Mouse (Mus musculus) midbrain, embryonic 10.5 days (tissue): ENCODE results near the gene Rbbp5. TPM values are rescaled to one million over a fixed set of nuclear protein-coding genes. Genes with fewer than 3 reads are reported as not detected.
A peak's percentile ranks its signal among the peaks of the same experiment; 100 is the strongest.

ENCODE experiments used
- DNase-seq: peaks from one replicate; pipeline ENCODE4 v3.0.0-alpha.2; 2017; ENCODE audit warnings: low spot score
- H3K27ac ChIP-seq: fragments of 300-500 bp; sonication (generic); replicated peaks from 2 replicates; pipeline ENCODE4 v1.5.1; 2016; ENCODE audit warnings: mild to moderate bottlenecking
- H3K27me3 ChIP-seq: fragments of 300-500 bp; sonication (generic); 2 replicates; pipeline ENCODE4 v1.6.1; 2016; ENCODE audit warnings: low read depth, mild to moderate bottlenecking; ENCODE audit not compliant: poor library complexity, severe bottlenecking
- H3K36me3 ChIP-seq: fragments of 300-500 bp; sonication (generic); 2 replicates; pipeline ENCODE4 v1.6.1; 2016; ENCODE audit warnings: mild to moderate bottlenecking, moderate library complexity
- H3K4me1 ChIP-seq: fragments of 300-500 bp; sonication (generic); 2 replicates; pipeline ENCODE4 v1.6.1; 2016
- H3K4me3 ChIP-seq: fragments of 300-500 bp; sonication (generic); 2 replicates; pipeline ENCODE4 v1.5.1; 2016; ENCODE audit warnings: mild to moderate bottlenecking, moderate library complexity
- H3K9me3 ChIP-seq: fragments of 300-500 bp; sonication (generic); replicated peaks from 2 replicates; pipeline ENCODE4 v1.6.1; 2016; ENCODE audit warnings: mild to moderate bottlenecking
- WGBS: fragments of 180-500 bp; shearing (Covaris S2); methylation state at CpG from one replicate; pipeline ENCODE4 v1.1.7; 2016; 5-methylcytosine and 5-hydroxymethylcytosine counted together
- polyA plus RNA-seq: library from polyadenylated mRNA; unstranded; fragments of >200 nt; fragmentation: Nextera tagmentation; extraction: Ambion mirVana; gene quantifications from 2 replicates; pipeline ENCODE4 v1.2.1, GENCODE M21; 2016

Gene Rbbp5
- polyA plus RNA-seq, result 57.3 and 59.6 TPM in 2 replicates

DNA sequence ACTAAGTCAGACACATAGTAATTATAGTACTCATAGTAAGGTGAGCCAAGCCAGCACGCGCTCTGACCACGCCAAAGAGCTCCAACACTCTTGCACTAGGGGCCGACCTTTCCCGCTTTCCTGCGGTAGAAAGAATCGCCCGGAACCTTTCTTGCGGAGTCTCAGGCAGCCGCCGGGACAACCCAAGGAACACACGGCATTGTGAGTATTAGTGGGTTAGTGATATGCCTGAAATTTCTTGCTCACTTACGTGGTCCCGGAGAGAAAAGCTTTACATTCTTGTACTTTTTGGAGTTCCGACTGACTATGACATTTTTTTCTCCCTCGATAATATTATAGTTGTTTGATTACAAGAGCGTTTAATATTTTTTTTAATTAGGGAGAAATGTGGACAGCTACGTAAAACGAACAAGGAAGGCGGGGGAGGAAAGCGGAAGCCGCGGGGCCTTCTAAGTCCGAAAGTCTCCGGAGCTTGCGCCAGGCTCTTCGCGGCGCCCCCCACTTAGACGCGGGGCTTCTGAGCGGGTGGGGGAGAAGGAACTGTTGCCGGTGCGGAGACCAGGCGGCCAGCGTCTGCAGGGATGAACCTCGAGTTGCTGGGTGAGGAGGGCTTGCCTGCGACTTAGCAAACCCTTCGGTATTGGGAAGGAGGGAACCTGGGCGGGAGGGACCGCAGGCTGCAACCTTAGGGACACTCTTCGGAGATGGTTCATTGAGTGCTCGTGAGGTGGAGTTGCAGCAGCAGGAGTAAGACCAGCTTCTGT, at the start of gene Rbbp5:
Gene Rbbp5, plus strand, starts transcription at position 438 of the 764 bp plus-strand sequence.
- Histone ChIP-seq H3K27me3 (no peaks in the 10 kb centered on the region), H3K36me3 (no peaks in the 10 kb centered on the region), H3K4me3 (peak within 1 kb of the TSS; percentile 82), H3K9me3 (no peaks in the 10 kb centered on the region), H3K27ac (peak within 1 kb of the TSS; percentile 95), H3K4me1 (peaks cover 31% of the 10 kb centered on the region)
- DNase-seq, result peak; percentile 87
- under 1% methylated on average over 43 of the region's 43 CpGs for WGBS

DNA sequence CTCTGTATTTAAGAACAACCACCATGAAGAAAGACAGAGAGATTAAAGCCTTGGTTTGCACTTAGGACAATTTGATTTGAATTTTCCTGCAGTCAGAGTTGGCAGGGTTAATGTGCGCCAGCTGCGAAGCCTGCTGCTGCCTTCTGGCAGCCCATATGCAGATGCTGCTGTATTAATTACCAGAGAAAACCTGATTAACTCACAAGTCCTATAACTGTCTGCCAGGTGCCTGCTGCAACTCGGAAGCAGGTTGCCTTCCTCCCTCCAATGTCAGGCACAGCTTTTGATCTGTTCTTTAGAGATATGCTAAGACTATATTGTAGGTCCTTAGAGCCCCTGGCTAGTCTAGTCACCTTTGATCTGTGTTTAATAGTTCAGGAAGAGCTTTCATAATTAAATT, 46.3 kb upstream of the Rbbp5 start:
- H3K27ac ChIP-seq, result no peak overlapping the region
- H3K4me1 ChIP-seq, result peaks cover 8% of the 10 kb centered on the region; the same call in 1 of the 2 replicates
- no peaks in the 10 kb centered on the region for H3K27me3 ChIP-seq
- peaks cover 14% of the 10 kb centered on the region for H3K36me3 ChIP-seq
- whole genome bisulfite sequencing, result 77% methylated on average over 3 of the region's 3 CpGs
- H3K4me3 ChIP-seq, result no peak overlapping the region
- no peaks in the 10 kb centered on the region for H3K9me3 ChIP-seq
- DNase-seq, result no peak

DNA sequence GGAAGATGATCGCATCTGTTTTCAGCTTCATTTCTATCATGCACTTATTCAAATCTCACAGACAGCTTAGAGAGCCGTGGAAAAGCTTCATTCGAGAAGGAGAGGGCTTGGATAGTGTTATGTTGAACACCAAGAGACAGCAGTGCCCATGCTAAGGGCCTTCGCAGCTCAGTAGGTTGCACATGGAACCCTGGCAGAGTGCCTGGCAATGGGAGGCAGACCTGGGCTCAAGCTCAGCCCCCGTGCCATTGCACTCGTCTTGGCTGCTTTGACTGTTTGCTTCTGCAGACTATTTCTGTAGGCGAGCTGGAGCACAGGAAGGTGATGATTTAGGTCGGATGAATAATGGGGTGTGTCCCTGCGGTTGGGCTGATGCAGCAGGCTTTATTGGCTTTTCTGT, 45.4 kb upstream of the Rbbp5 start:
- 89% methylated on average over 9 of the region's 9 CpGs for WGBS
- H3K4me1 ChIP-seq, result peaks cover 11% of the 10 kb centered on the region
- H3K9me3 ChIP-seq, result no peaks in the 10 kb centered on the region
- H3K36me3 ChIP-seq, result peaks cover 16% of the 10 kb centered on the region
- H3K4me3 ChIP-seq, result no peak overlapping the region
- DNase-seq, result no peak
- H3K27me3 ChIP-seq, result no peaks in the 10 kb centered on the region
- H3K27ac ChIP-seq, result no peak overlapping the region

DNA sequence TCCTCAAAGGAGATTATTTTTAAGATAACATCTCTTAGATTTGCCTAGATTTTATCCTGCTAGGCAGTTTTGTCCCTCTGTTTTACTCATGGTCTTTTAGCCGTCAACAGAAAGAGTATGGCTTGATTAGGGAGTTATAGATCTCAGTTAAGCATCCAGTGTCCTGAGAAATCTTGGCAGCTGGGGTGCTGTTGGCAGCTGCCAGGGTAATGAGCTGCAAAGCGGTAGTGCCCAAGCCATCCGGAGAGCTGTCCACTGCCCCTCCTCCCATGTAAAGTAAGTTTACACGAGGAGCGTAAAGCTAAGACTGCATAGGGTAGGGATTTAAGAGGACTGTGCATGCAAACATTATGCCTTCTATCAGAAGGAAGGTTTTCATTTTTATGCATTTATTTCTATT, 43.8 kb upstream of the Rbbp5 start:
- peaks cover 20% of the 10 kb centered on the region for H3K36me3 ChIP-seq
- no peak overlapping the region for H3K27ac ChIP-seq
- WGBS, result 88% methylated on average over 5 of the region's 5 CpGs
- peaks cover 12% of the 10 kb centered on the region for H3K4me1 ChIP-seq
- no peaks in the 10 kb centered on the region for H3K27me3 ChIP-seq
- no peaks in the 10 kb centered on the region for H3K9me3 ChIP-seq
- no peak for DNase-seq
- H3K4me3 ChIP-seq, result no peak overlapping the region

DNA sequence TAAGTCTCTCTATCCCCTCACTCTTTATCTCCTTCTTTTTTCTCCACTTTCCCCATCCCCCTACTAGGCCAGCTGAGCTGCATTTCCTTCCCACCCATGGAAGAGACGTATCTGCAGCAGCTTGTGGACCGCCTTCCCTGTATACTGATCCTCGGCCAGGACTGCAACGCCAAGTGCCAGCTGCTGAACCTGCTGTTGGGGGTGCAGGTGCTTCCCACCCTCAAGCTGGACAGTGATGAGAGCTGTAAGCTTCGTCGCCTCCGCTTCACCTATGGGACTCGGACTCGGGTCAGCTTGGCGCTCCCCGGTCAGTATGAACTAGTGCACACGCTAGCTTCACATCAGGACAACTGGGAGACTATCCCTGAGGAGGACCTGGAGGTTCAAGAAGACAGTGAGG, 43.1 kb upstream of the Rbbp5 start:
- Histone ChIP-seq H3K4me3 (no peak overlapping the region), H3K36me3 (peaks cover 20% of the 10 kb centered on the region), H3K27ac (no peak overlapping the region), H3K27me3 (no peaks in the 10 kb centered on the region), H3K9me3 (no peaks in the 10 kb centered on the region), H3K4me1 (peaks cover 12% of the 10 kb centered on the region)
- no peak for DNase-seq
- WGBS, result 92% methylated on average over 12 of the region's 12 CpGs

DNA sequence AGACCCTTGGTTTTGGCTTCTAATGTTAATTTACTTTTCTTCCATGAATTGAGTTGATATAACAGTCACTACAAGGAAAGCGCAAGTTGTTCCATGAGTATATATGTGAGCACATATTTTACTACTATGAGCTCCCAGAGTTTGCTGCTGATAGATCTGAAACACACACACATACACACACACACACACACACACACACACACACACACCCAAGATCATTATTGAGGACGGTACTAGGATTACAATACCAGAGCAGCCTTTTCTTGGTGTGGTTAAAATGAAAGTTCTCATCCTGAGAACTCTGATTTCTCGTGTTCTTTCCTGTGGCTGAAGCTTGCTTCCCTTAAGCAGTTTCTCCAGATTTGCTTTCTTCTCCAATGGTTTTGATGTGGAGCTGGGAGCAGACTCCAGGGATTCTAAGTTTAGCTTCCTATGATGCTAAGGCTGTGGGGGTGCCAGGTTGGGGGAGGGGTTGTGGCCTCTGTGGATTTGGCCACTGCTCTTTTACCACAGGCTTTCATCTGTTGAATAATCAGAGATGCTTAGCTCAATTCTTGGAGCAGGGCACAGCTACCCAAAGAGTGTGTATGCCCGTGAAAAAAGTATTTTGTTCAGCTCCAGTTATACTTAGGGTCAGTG, 40.7 kb upstream of the Rbbp5 start:
- no peak for DNase-seq
- Histone ChIP-seq H3K36me3 (peaks cover 45% of the 10 kb centered on the region), H3K9me3 (peaks cover 5% of the 10 kb centered on the region; the same call in 1 of the 2 replicates), H3K27ac (no peak overlapping the region), H3K4me1 (peaks cover 4% of the 10 kb centered on the region), H3K27me3 (no peaks in the 10 kb centered on the region), H3K4me3 (no peak overlapping the region)
- WGBS, result 80% methylated on average over 4 of the region's 4 CpGs

DNA sequence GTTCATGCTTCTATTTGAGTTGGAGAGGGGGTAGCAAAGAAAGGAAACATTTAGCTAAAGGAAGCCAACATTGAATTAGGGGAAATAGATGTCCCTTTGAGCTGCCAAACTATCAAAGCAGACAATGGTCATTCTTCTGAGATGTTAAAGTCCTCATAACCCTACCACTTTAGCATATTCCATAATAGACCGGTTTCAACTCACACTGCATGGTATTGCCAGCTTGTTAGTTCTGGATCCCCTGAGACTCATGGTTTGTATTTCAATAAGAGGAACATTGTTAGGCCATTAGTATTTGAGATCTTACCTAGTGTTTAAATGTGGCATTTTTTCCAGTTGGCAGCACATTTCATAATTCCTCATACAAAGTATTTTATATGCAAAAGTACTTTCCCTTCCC, 40.2 kb upstream of the Rbbp5 start:
- H3K9me3 ChIP-seq, result peaks cover 5% of the 10 kb centered on the region; the same call in 1 of the 2 replicates
- no peak overlapping the region for H3K27ac ChIP-seq
- peaks cover 4% of the 10 kb centered on the region for H3K4me1 ChIP-seq
- 90% methylated on average over 1 of the region's 1 CpGs for WGBS
- H3K27me3 ChIP-seq, result no peaks in the 10 kb centered on the region
- DNase-seq, result no peak
- H3K4me3 ChIP-seq, result no peak overlapping the region
- peaks cover 50% of the 10 kb centered on the region for H3K36me3 ChIP-seq

DNA sequence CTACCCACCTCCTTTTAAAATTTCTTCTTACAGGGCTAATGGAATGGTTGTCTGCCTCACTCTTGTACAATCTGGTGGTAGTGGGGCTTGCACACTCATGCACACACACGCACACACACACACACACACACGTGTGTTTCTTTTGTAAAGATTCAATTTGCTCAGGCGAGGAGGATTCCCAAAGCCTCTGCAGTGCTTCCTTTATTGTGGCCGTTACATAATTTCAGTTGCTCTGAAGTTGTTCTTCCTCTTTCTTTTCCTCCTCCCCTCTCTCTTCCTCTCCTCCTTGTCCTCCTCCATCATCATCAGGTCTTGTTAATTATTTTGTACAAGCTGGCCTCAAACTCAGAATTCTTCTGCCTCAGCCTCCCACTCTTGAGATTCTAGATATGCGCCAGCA, 39.8 kb upstream of the Rbbp5 start:
- Histone ChIP-seq H3K27ac (no peak overlapping the region), H3K9me3 (peaks cover 5% of the 10 kb centered on the region; the same call in 1 of the 2 replicates), H3K27me3 (no peaks in the 10 kb centered on the region), H3K4me1 (peaks cover 4% of the 10 kb centered on the region), H3K36me3 (peaks cover 54% of the 10 kb centered on the region), H3K4me3 (no peak overlapping the region)
- no peak for DNase-seq
- WGBS, result 89% methylated on average over 5 of the region's 5 CpGs

DNA sequence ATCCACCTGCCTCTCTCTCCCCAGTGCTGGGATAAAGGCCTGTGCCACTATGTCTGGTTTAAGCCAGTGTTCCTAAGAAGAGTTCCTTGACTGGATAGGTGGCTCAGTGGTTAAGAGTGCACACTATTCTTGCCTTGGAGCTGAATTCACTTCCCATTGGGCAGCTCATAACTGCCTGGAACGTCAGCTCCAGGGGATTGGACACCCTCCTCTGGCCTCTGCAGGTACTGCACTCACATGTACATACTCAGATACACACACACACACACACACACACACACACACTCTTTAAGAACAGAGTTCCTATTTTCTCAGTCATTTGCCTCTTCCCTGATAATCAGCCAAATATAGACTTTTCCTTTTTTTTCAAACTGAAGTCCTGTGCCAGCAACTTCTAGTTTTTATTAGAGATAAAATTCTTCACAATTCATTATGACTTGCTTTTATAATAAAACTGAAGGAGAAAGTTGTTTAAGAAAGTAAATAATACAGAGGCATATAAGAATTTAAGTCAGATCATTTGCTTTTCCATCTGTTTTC, 36.2 kb upstream of the Rbbp5 start:
- Histone ChIP-seq H3K4me3 (no peak overlapping the region), H3K9me3 (peaks cover 5% of the 10 kb centered on the region; the same call in 1 of the 2 replicates), H3K4me1 (peaks cover 4% of the 10 kb centered on the region), H3K27me3 (no peaks in the 10 kb centered on the region), H3K27ac (no peak overlapping the region), H3K36me3 (peaks cover 52% of the 10 kb centered on the region)
- 79% methylated on average over 1 of the region's 1 CpGs for WGBS
- no peak for DNase-seq

DNA sequence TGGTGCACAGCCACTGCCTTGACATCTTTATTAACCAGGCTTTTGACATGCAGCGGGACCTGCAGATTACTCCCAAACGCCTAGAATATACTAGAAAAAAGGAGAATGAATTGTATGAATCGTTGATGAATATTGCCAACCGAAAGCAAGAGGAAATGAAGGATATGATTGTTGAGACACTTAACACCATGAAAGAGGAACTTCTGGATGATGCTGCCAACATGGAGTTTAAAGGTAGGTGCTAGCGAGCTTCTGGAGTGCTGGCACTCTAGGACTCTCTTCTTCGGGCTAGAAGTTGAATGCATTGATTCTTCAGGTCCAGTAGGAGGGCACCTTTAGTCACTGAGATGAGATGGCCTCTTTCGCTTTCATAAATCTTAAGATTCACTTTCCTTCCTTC, 27.4 kb upstream of the Rbbp5 start:
- no peak for DNase-seq
- 94% methylated on average over 7 of the region's 7 CpGs for WGBS
- H3K9me3 ChIP-seq, result no peaks in the 10 kb centered on the region
- H3K27me3 ChIP-seq, result no peaks in the 10 kb centered on the region
- H3K36me3 ChIP-seq, result peaks cover 54% of the 10 kb centered on the region
- no peak overlapping the region for H3K27ac ChIP-seq
- no peaks in the 10 kb centered on the region for H3K4me1 ChIP-seq
- no peak overlapping the region for H3K4me3 ChIP-seq

DNA sequence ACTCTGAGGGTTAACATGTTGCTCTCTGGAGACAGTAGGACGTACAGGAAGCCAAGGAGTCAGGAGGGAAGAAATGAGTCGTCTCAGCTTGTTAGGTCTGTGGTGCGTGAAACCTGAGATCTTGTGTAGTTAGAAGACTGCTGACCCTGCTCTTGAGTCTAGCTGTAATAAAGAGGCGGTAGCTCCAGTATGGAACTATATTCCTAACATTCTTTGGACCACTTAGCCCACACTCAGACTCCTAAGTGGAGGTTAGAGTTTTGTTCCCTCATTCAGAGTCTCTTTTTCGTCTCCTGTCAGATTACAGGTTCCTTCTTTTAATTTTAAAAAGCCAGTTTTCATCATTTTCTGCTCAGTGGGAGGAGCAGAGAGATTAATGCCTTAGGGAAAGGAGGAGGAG, 12.5 kb upstream of the Rbbp5 start:
- DNase-seq, result no peak
- H3K9me3 ChIP-seq, result no peaks in the 10 kb centered on the region
- H3K27me3 ChIP-seq, result no peaks in the 10 kb centered on the region
- 92% methylated on average over 5 of the region's 5 CpGs for WGBS
- H3K4me3 ChIP-seq, result no peak overlapping the region
- H3K27ac ChIP-seq, result no peak overlapping the region
- H3K36me3 ChIP-seq, result peaks cover 56% of the 10 kb centered on the region
- no peaks in the 10 kb centered on the region for H3K4me1 ChIP-seq

DNA sequence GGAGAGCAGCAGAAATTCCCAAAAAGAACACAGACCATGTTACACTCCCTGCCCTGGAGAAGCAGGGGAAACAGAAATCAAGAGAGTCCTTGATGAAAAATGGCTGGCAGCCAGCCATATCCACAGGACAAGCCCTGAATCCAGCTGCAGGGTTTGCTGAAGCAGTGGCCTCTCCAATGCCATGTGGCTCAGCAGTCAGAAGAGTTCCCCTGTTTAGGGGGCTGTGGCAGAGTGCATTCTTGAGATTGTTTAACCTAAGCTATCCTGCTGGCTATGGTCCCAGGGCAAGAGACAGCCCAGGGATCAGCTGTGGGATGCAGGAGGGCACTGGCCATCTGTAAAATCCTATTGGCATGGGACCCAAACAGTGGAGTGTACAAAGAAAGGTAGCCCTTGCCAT, 8.2 kb upstream of the Rbbp5 start:
- DNase-seq, result no peak
- Histone ChIP-seq H3K27me3 (no peaks in the 10 kb centered on the region), H3K4me3 (no peak overlapping the region), H3K4me1 (no peaks in the 10 kb centered on the region), H3K9me3 (no peaks in the 10 kb centered on the region), H3K27ac (no peak overlapping the region), H3K36me3 (peaks cover 28% of the 10 kb centered on the region)

DNA sequence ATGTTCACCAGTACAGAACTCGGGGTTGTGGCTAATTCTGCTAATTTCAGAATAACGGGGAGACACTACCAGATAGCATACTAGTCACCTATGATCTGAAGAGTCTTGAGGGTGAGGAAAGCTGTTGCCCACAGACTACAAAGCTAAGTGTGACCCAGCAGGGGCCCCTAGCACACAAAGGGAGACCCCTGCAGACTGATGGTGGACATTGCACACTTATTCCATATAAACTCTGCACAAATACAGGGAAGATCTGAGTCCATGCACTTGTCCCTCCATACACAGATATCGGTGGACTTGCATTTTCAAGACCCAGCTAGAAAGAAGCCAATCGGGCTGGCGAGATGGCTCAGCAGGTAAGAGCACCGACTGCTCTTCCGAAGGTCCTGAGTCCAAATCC, 7.6 kb upstream of the Rbbp5 start:
- Histone ChIP-seq H3K27ac (no peak overlapping the region), H3K27me3 (no peaks in the 10 kb centered on the region), H3K36me3 (peaks cover 22% of the 10 kb centered on the region), H3K4me1 (no peaks in the 10 kb centered on the region), H3K4me3 (no peak overlapping the region), H3K9me3 (no peaks in the 10 kb centered on the region)
- 94% methylated on average over 7 of the region's 7 CpGs for WGBS
- DNase-seq, result no peak
